Mouse (Mus musculus): ENCODE data around the gene Gsto1. TPM values are rescaled to one million over a fixed set of nuclear protein-coding genes. Genes with fewer than 3 reads are reported as not detected.

Gsto1 gene
- polyA plus RNA-seq, 1 experiment = 125 TPM

DNA sequence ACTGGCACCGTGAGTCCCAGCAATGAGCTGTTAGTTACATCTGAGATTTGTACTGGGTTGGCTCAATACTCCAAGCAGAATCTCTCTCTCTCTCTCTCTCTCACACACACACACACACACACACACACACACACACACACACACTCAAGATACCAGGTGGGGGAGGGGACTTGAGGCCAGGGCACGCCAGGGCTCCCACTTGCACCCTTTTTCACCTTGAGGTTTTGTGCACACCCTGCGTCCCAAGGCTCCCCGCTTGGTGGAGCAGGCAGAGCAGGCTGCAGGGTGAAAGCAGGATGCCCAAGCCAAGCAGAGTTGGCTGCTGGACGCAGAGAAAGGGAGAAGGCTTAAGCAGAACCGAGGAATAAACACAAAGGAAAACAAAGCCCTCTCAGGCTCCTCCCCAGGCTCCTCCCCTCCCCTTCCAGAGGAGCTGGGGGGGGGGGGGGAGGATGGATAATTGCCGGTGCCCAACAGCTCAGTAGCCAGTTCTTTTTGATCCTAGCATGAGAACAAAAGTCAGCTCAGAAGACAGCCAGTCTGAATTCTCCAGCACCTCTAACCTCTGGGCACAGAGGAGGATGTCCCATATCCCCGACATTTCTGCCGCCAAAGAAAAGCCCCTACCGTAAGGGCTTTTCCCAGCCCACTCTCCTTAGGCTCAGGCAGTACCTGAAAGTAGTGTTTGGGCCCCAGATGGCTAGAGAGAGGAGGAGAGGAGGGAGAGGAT lies 54.8 kb downstream of the Gsto1 start:
- H3K27me3 ChIP-seq (ENCODE audit: control insufficient read depth, insufficient read depth, low read length, poor library complexity, severe bottlenecking) = no peaks in the 10 kb centered on the region
- H3K4me1 ChIP-seq (ENCODE audit: control insufficient read depth, insufficient read depth, low read length) = peaks cover 4% of the 10 kb centered on the region
- no peak overlapping the region for H3K4me3 ChIP-seq (ENCODE audit: low read depth, low read length)
- no peak for TF ChIP-seq EP300 (IDR thresholded peaks at IDR 0.05; ENCODE audit: insufficient read depth, low read depth, low read length)
- H3K27ac ChIP-seq (ENCODE audit: insufficient read depth, low read length) = no peak overlapping the region
- no peak overlapping the region for H3K9ac ChIP-seq (ENCODE audit: low read depth, poor library complexity, severe bottlenecking)
- H3K9me3 ChIP-seq (replicated peaks; ENCODE audit: control insufficient read depth, insufficient read depth, low read length, poor library complexity, severe bottlenecking) = no peaks in the 10 kb centered on the region
- H3K36me3 ChIP-seq (ENCODE audit: control insufficient read depth, insufficient read depth, low read length, poor library complexity, severe bottlenecking) = no peaks in the 10 kb centered on the region

DNA sequence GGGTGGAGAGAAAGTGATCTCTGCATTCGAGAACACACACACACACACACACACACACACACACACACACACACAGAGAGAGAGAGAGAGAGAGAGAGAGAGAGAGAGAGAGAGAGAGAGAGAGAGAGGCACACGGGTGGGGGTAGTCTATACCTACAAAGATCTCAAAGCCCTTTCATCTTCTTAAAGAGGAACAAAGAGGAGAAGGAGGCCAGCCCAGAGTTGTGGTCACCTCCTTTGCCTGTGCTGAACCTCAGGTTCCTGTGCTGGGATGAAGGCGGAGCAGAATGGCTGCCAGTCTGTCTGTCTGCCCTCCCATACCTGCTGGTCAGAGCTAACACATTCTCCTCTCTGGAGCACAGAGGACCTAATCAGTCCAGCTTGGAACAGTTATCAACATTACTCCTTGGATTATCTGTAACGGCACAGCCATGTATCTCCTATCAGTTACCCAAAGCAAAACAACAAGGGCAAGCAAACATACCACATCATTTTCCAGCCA lies 55.4 kb downstream of the Gsto1 start:
- no peaks in the 10 kb centered on the region for H3K9me3 ChIP-seq (replicated peaks; ENCODE audit: control insufficient read depth, insufficient read depth, low read length, poor library complexity, severe bottlenecking)
- H3K36me3 ChIP-seq (ENCODE audit: control insufficient read depth, insufficient read depth, low read length, poor library complexity, severe bottlenecking) = no peaks in the 10 kb centered on the region
- H3K9ac ChIP-seq (ENCODE audit: low read depth, poor library complexity, severe bottlenecking) = no peak overlapping the region
- no peak overlapping the region for H3K27ac ChIP-seq (ENCODE audit: insufficient read depth, low read length)
- H3K27me3 ChIP-seq (ENCODE audit: control insufficient read depth, insufficient read depth, low read length, poor library complexity, severe bottlenecking) = no peaks in the 10 kb centered on the region
- TF ChIP-seq EP300 (IDR thresholded peaks at IDR 0.05; ENCODE audit: insufficient read depth, low read depth, low read length) (no peak), POLR2A (IDR thresholded peaks at IDR 0.05; ENCODE audit: insufficient read depth, low read length) (no peak), CTCF (IDR thresholded peaks at IDR 0.05; ENCODE audit: low read depth, low read length) (no peak)
- peaks cover 4% of the 10 kb centered on the region for H3K4me1 ChIP-seq (ENCODE audit: control insufficient read depth, insufficient read depth, low read length)
- H3K4me3 ChIP-seq (ENCODE audit: low read depth, low read length) = no peak overlapping the region

DNA sequence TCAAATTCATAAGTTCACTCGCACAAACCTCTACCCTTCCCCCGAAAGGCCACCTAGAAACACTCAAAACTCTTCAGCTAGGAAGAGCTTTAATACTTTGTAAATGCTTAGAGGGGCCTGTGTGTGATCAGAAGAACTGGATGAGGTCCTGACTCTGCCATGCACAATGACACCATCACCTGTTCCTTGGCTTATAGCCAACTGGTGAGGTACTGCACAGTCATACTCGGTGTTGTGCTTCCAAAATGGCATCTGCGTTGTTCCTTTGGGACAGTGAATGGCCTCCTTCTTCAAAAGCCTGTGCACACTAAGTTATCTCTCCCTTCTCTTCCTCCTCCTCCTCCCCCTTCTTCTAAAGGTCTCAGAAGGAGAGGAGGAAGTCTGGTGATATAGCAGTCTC lies 56.0 kb downstream of the Gsto1 start:
- Histone ChIP-seq H3K4me1 (ENCODE audit: control insufficient read depth, insufficient read depth, low read length) (peaks cover 4% of the 10 kb centered on the region), H3K9ac (ENCODE audit: low read depth, poor library complexity, severe bottlenecking) (no peak overlapping the region), H3K4me3 (ENCODE audit: low read depth, low read length) (no peak overlapping the region), H3K9me3 (replicated peaks; ENCODE audit: control insufficient read depth, insufficient read depth, low read length, poor library complexity, severe bottlenecking) (no peaks in the 10 kb centered on the region), H3K27ac (ENCODE audit: insufficient read depth, low read length) (no peak overlapping the region), H3K36me3 (ENCODE audit: control insufficient read depth, insufficient read depth, low read length, poor library complexity, severe bottlenecking) (no peaks in the 10 kb centered on the region), H3K27me3 (ENCODE audit: control insufficient read depth, insufficient read depth, low read length, poor library complexity, severe bottlenecking) (no peaks in the 10 kb centered on the region)
- TF ChIP-seq EP300 (IDR thresholded peaks at IDR 0.05; ENCODE audit: insufficient read depth, low read depth, low read length) = no peak
- TF ChIP-seq CTCF (IDR thresholded peaks at IDR 0.05; ENCODE audit: low read depth, low read length) = no peak
- no peak for TF ChIP-seq POLR2A (IDR thresholded peaks at IDR 0.05; ENCODE audit: insufficient read depth, low read length)

DNA sequence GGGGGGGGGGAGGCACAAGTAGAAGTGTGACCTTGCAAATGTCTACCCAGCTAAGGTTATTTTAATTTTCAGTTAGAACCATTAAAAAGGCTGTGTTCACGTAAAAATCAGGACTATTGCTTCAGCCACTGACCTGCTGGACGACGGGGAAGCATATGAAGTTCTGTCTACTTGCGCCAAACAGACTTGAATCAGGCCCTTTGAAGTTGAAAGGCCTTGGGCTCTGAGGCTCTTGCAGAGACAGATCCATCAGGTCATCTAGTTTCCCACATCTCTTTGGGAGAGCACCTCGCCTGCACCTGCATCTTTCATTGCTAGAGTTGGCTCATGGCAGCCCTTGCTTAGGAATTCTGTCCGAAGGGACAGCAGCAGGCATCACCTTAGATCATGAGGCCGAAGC lies 58.6 kb downstream of the Gsto1 start:
- no peak overlapping the region for H3K9ac ChIP-seq (ENCODE audit: low read depth, poor library complexity, severe bottlenecking)
- TF ChIP-seq POLR2A (IDR thresholded peaks at IDR 0.05; ENCODE audit: insufficient read depth, low read length) = no peak
- no peak for TF ChIP-seq EP300 (IDR thresholded peaks at IDR 0.05; ENCODE audit: insufficient read depth, low read depth, low read length)
- TF ChIP-seq CTCF (IDR thresholded peaks at IDR 0.05; ENCODE audit: low read depth, low read length) = no peak
- H3K4me1 ChIP-seq (ENCODE audit: control insufficient read depth, insufficient read depth, low read length) = peaks cover 4% of the 10 kb centered on the region
- H3K9me3 ChIP-seq (replicated peaks; ENCODE audit: control insufficient read depth, insufficient read depth, low read length, poor library complexity, severe bottlenecking) = no peaks in the 10 kb centered on the region
- H3K36me3 ChIP-seq (ENCODE audit: control insufficient read depth, insufficient read depth, low read length, poor library complexity, severe bottlenecking) = no peaks in the 10 kb centered on the region
- H3K4me3 ChIP-seq (ENCODE audit: low read depth, low read length) = no peak overlapping the region
- no peak overlapping the region for H3K27ac ChIP-seq (ENCODE audit: insufficient read depth, low read length)
- H3K27me3 ChIP-seq (ENCODE audit: control insufficient read depth, insufficient read depth, low read length, poor library complexity, severe bottlenecking) = no peaks in the 10 kb centered on the region

DNA sequence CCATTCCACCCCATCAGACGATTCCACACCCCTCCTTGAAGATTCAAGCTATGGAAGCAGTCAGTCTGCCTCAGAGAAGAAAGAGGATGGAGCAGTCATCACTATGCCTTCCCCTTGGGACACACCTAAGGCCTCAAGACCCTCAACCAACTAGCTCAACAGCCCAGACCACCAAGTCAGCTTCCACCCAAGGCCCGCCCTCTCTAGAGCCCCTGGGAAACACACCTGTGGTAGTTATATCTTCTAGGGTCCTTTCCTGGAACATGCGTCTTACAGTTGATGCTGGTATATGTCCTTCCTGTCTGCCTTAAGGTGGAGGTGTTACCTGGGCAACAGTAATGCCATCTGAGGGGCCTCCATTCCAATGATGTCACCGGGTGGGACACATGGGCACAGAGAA lies 59.4 kb downstream of the Gsto1 start:
- no peaks in the 10 kb centered on the region; the same call in 1 of the 2 replicates for H3K27me3 ChIP-seq (ENCODE audit: control insufficient read depth, insufficient read depth, low read length, poor library complexity, severe bottlenecking)
- H3K4me3 ChIP-seq (ENCODE audit: low read depth, low read length) = no peak overlapping the region
- no peak overlapping the region for H3K9ac ChIP-seq (ENCODE audit: low read depth, poor library complexity, severe bottlenecking)
- no peaks in the 10 kb centered on the region for H3K4me1 ChIP-seq (ENCODE audit: control insufficient read depth, insufficient read depth, low read length)
- no peaks in the 10 kb centered on the region for H3K36me3 ChIP-seq (ENCODE audit: control insufficient read depth, insufficient read depth, low read length, poor library complexity, severe bottlenecking)
- no peak for TF ChIP-seq POLR2A (IDR thresholded peaks at IDR 0.05; ENCODE audit: insufficient read depth, low read length)
- TF ChIP-seq EP300 (IDR thresholded peaks at IDR 0.05; ENCODE audit: insufficient read depth, low read depth, low read length) = no peak
- no peak for TF ChIP-seq CTCF (IDR thresholded peaks at IDR 0.05; ENCODE audit: low read depth, low read length)
- H3K9me3 ChIP-seq (replicated peaks; ENCODE audit: control insufficient read depth, insufficient read depth, low read length, poor library complexity, severe bottlenecking) = no peaks in the 10 kb centered on the region
- no peak overlapping the region for H3K27ac ChIP-seq (ENCODE audit: insufficient read depth, low read length)

Other genes with a start within 250 kb of the Gsto1 start
- 0.32 TPM in 1 of 2 replicates, not detected in the other for gene Col17a1, start 162.9 kb upstream of the Gsto1 start, polyA plus RNA-seq (2011; ENCODE audit: insufficient read depth, insufficient read length, low read depth, missing spikeins)
- gene Sfr1, start 123.3 kb upstream of the Gsto1 start, polyA plus RNA-seq (2011; ENCODE audit: insufficient read depth, insufficient read length, low read depth, missing spikeins) = 216 and 232 TPM in 2 replicates
- 1.2 TPM in 2 replicates for gene Gsto2, start 10.6 kb downstream of the Gsto1 start, polyA plus RNA-seq (2011; ENCODE audit: insufficient read depth, insufficient read length, low read depth, missing spikeins)
- gene Cfap43, start 64.3 kb downstream of the Gsto1 start, polyA plus RNA-seq (2011; ENCODE audit: insufficient read depth, insufficient read length, low read depth, missing spikeins) = 7.9 and 10.4 TPM in 2 replicates
- gene Itprip, start 64.3 kb downstream of the Gsto1 start, polyA plus RNA-seq (2011; ENCODE audit: insufficient read depth, insufficient read length, low read depth, missing spikeins) = 7.4 and 7.6 TPM in 2 replicates
- not detected in 2 replicates for gene Cfap58, start 82.7 kb downstream of the Gsto1 start, polyA plus RNA-seq (2011; ENCODE audit: insufficient read depth, insufficient read length, low read depth, missing spikeins)

Data from ES-Bruce4 (cell line).